Mouse (Mus musculus): ENCODE data around the gene Xkr8.

DNA sequence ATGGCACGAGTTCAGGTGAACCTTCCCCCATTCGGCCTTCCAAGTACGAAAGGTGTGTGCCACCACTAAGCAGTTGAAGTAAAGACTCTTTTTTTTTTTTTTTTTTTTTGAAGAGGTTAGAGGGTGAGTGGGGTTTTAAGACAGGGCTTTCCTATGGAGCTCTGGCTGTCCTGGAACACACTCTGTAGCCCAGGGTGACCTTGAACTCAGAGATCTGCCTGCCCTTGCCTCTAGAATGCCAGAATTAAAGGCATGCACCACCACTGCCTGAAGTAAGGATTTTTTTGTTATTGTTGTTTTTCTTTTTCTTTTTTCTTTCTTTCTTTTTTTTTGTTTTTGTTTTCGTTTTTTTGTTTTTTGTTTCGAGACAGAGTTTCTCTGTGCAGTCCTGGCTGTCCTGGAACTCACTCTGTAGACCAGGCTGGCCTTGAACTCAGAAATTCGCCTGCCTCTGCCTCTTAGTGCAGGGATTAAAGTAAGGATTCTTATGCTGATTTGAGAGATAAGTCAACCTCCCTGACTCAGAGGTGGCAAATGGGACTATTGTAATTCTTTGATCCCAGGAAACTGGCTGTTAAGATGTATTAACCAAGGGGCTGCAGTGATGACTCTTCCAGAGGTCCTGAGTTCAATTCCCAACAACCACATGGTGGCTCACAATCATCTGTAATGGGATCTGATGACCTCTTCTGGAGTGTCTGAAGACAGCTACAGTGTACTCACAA is 17.1 kb upstream of the Xkr8 start:
- TF ChIP-seq CTCF (IDR thresholded peaks at IDR 0.05; ENCODE audit: borderline replicate concordance, insufficient read depth, low read depth, low read length) (no peak), POLR2A (IDR thresholded peaks at IDR 0.05; ENCODE audit: borderline replicate concordance, insufficient read depth, low read length) (no peak)
